Mouse (Mus musculus) embryonic fibroblast, embryonic 13.5 days (primary cell): ENCODE data around the gene Gm16867.
"Not testable (repeated sequence)": the region's sequence is repeated elsewhere in the genome, so short reads cannot be mapped to it uniquely, and the experiment has no call there.

ENCODE experiments used
- CTCF ChIP-seq: IDR thresholded peaks from 2 replicates; pipeline ENCODE4 v1.5.1; 2011; ENCODE audit warnings: mild to moderate bottlenecking, control low read depth, low read length, moderate library complexity, borderline replicate concordance; ENCODE audit not compliant: insufficient read depth
- POLR2A ChIP-seq: IDR thresholded peaks from 2 replicates; pipeline ENCODE4 v1.6.1; 2011; ENCODE audit warnings: low read depth, mild to moderate bottlenecking, control low read depth, low read length, moderate library complexity

DNA sequence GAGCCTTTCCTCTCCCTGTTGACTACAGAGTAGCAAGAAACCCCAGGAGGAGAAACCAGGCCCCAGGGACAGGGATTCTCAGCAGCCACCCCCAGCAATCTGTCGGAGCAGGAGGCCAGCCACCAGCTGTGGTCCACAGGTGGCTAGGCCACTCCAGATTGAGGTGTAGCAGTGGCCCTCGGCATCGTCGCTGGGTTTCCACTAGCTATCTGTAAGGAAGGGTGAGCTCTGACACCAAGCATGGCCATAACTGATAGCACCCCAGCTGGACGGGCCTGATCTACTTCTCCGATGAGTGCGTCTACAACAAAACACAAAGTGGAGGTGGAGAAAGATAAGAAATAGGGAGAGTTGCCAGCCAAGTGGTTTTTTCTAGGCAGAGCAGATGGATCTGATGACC is 33.4 kb upstream of the Gm16867 start:
- not testable (repeated sequence) for TF ChIP-seq POLR2A, CTCF
